Mouse (Mus musculus) spleen, postnatal 14 days (tissue): Measurements from ENCODE around the gene Zfhx3.

Experiments used
- DNase-seq, 2 experiments: peaks; one replicate each; pipeline ENCODE4 v3.0.0; 2021 to 2022; ENCODE audit warnings: low spot score in 2 of 2

Gene Zfhx3

GRCm38 (mm10) chr8:108887256-108887615 lies 944.8 kb downstream of the Zfhx3 start:
- no peak for DNase-seq

- DNase-seq, result no peak
Observed at GRCm38 (mm10) chr8:108887890-108888289, 945.4 kb downstream of the Zfhx3 start.

- DNase-seq, result no peak
Observed at GRCm38 (mm10) chr8:108888924-108889323, 946.5 kb downstream of the Zfhx3 start.

- DNase-seq, result no peak
Observed at GRCm38 (mm10) chr8:108889406-108889805, 947.0 kb downstream of the Zfhx3 start.

GRCm38 (mm10) chr8:108894287-108894686 lies 951.8 kb downstream of the Zfhx3 start:
- DNase-seq, result no peak

GRCm38 (mm10) chr8:108896468-108897346 lies 954.3 kb downstream of the Zfhx3 start:
- DNase-seq, result no peak

GRCm38 (mm10) chr8:108897347-108898100 lies 955.1 kb downstream of the Zfhx3 start:
- DNase-seq, result no peak

- no peak for DNase-seq
Observed at GRCm38 (mm10) chr8:108899251-108899771, 956.9 kb downstream of the Zfhx3 start.

- DNase-seq, result no peak
Observed at GRCm38 (mm10) chr8:108900541-108900940, 958.1 kb downstream of the Zfhx3 start.

- DNase-seq, result no peak
Observed at GRCm38 (mm10) chr8:108901208-108901607, 958.8 kb downstream of the Zfhx3 start.

- DNase-seq, result no peak
Observed at GRCm38 (mm10) chr8:108903550-108903949, 961.1 kb downstream of the Zfhx3 start.

GRCm38 (mm10) chr8:108904288-108904971 lies 962.0 kb downstream of the Zfhx3 start:
- no peak for DNase-seq

- DNase-seq, result no peak
Observed at GRCm38 (mm10) chr8:108908066-108908465, 965.6 kb downstream of the Zfhx3 start.

- DNase-seq, result no peak
Observed at GRCm38 (mm10) chr8:108908540-108908939, 966.1 kb downstream of the Zfhx3 start.

- DNase-seq, result no peak
Observed at GRCm38 (mm10) chr8:108909035-108909434, 966.6 kb downstream of the Zfhx3 start.

GRCm38 (mm10) chr8:108909455-108909854 lies 967.0 kb downstream of the Zfhx3 start:
- no peak for DNase-seq

- DNase-seq, result no peak
Observed at GRCm38 (mm10) chr8:108910843-108911242, 968.4 kb downstream of the Zfhx3 start.

GRCm38 (mm10) chr8:108911511-108911910 lies 969.1 kb downstream of the Zfhx3 start:
- DNase-seq, result peak; percentile 54 to 75

- DNase-seq, result no peak
Observed at GRCm38 (mm10) chr8:108912998-108913397, 970.6 kb downstream of the Zfhx3 start.

- DNase-seq, result no peak
Observed at GRCm38 (mm10) chr8:108915425-108915824, 973.0 kb downstream of the Zfhx3 start.

- DNase-seq, result no peak
Observed at GRCm38 (mm10) chr8:108915876-108916275, 973.4 kb downstream of the Zfhx3 start.

- DNase-seq, result no peak
Observed at GRCm38 (mm10) chr8:108920151-108920550, 977.7 kb downstream of the Zfhx3 start.
